Comparison of ENCODE assay signal across 40 mouse cellular contexts in the genomic region with DNA sequence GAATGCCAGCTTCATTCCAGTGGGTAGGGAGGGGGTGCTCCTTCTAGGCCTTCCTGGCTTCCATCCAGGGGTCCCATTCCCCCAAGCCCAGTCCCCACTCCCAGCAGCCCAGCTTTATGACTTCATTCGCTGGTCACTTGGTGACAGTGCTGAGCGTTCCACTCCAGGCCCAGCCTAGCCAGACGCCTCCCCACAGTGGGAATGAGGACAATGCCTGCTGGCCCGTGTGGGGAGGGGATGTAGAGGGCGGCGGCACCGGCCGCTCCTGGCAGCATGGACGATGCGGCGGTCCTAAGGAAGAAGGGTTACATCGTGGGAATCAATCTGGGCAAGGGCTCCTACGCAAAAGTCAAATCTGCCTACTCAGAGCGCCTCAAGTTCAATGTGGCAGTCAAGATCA. TPM values are rescaled to one million over a fixed set of nuclear protein-coding genes. Genes with fewer than 3 reads are reported as not detected.
"Had no signal": no experiment of that assay in that cellular context is flagged by ENCODE, and none has a peak within 500 bp of the region (broad histone marks: within the 10 kb centered on the region; RNA-seq: fewer than 3 reads in every experiment).

A gene (minus strand): TSS at position 101 of the 400 bp plus-strand sequence.
A gene (plus strand): TSS at position 176 of the 400 bp plus-strand sequence.

- DNase-seq: gastrocnemius, postnatal 14 days; gastrocnemius, postnatal 36 days; heart, adult 18-20 months; heart, postnatal 14 days; heart, postnatal 36 days; kidney, adult 11 months; kidney, adult 2 months; kidney, adult 9 months; kidney, postnatal 14 days; kidney, postnatal 36 days; layer of hippocampus, adult 9-11 months; layer of hippocampus, postnatal 36 days; left cerebral cortex, postnatal 4 days had no signal

- ATAC-seq: intestine, embryonic 16.5 days; liver, embryonic 12.5 days had no signal

- H3K4me1 ChIP-seq: heart, embryonic 13.5 days; heart, embryonic 15.5 days; hindbrain, embryonic 13.5 days; hindbrain, embryonic 15.5 days; kidney, embryonic 15.5 days; limb, embryonic 13.5 days; limb, embryonic 15.5 days; liver, embryonic 12.5 days had no signal

- H3K9ac ChIP-seq: heart, embryonic 13.5 days; heart, embryonic 15.5 days; hindbrain, embryonic 13.5 days; hindbrain, embryonic 15.5 days; kidney, embryonic 15.5 days; limb, embryonic 13.5 days; limb, embryonic 15.5 days; liver, embryonic 12.5 days had no signal

- H3K9me3 ChIP-seq: heart, embryonic 13.5 days; heart, embryonic 15.5 days; hindbrain, embryonic 13.5 days; hindbrain, embryonic 15.5 days; kidney, embryonic 15.5 days; limb, embryonic 13.5 days; limb, embryonic 15.5 days; liver, embryonic 12.5 days had no signal

- H3K4me3 ChIP-seq: heart, embryonic 13.5 days; heart, embryonic 15.5 days; hindbrain, embryonic 13.5 days; hindbrain, embryonic 15.5 days; kidney, embryonic 15.5 days; limb, embryonic 13.5 days; limb, embryonic 15.5 days; liver, embryonic 12.5 days had no signal

- H3K27me3 ChIP-seq: heart, embryonic 13.5 days; heart, embryonic 15.5 days; hindbrain, embryonic 13.5 days; hindbrain, embryonic 15.5 days; kidney, embryonic 15.5 days; limb, embryonic 13.5 days; limb, embryonic 15.5 days had no signal

- H3K27ac ChIP-seq: heart, embryonic 13.5 days; heart, embryonic 15.5 days; hindbrain, embryonic 13.5 days; hindbrain, embryonic 15.5 days; kidney, embryonic 15.5 days; kidney, postnatal 0 days; limb, embryonic 13.5 days; limb, embryonic 15.5 days; liver, embryonic 12.5 days had no signal

- H3K4me2 ChIP-seq: heart, embryonic 11.5 days; heart, embryonic 13.5 days; heart, embryonic 15.5 days; hindbrain, embryonic 13.5 days; hindbrain, embryonic 15.5 days; kidney, embryonic 15.5 days; limb, embryonic 13.5 days; limb, embryonic 15.5 days; liver, embryonic 12.5 days had no signal

RNA-seq across cellular contexts. Expression of the second gene that starts in this region (rescaled TPM):
- total RNA-seq: gastrocnemius, adult 18-20 months; gastrocnemius, adult 8-10 months; gastrocnemius, postnatal 14 days; gastrocnemius, postnatal 36 days; heart, adult 18-20 months; heart, postnatal 14 days; heart, postnatal 36 days; hematopoietic stem cell, adult 5-6 weeks; layer of hippocampus, adult 18-20 months; layer of hippocampus, adult 8-10 months; layer of hippocampus, postnatal 14 days; layer of hippocampus, postnatal 36 days; left cerebral cortex, adult 18-20 months; left cerebral cortex, adult 8-10 months; left cerebral cortex, postnatal 10 days; left cerebral cortex, postnatal 25 days; left cerebral cortex, postnatal 4 days; liver, adult 2 months had no signal
- polyA plus RNA-seq: heart, embryonic 13.5 days; heart, embryonic 15.5 days; heart, postnatal 0 days; hindbrain, embryonic 11.5 days; hindbrain, embryonic 13.5 days; hindbrain, embryonic 15.5 days; intestine, embryonic 14.5 days; intestine, embryonic 16.5 days; kidney, embryonic 15.5 days; kidney, postnatal 0 days; large intestine, adult 2 months; limb, embryonic 11.5 days; limb, embryonic 13.5 days; limb, embryonic 15.5 days; liver, adult 2 months; liver, embryonic 12.5 days had no signal
